Mouse (Mus musculus) ES-Bruce4 (cell line): ENCODE measurements around the gene Wdr47. TPM values are rescaled to one million over a fixed set of nuclear protein-coding genes. Genes with fewer than 3 reads are reported as not detected.

Experiments used
- H3K27ac ChIP-seq: 2 replicates; pipeline ENCODE4 v1.5.1; 2012; ENCODE audit warnings: low read length, inconsistent platforms; ENCODE audit not compliant: insufficient read depth
- H3K27me3 ChIP-seq: 2 replicates; pipeline ENCODE4 v1.6.1; 2012; ENCODE audit warnings: mild to moderate bottlenecking, low read length, inconsistent platforms; ENCODE audit not compliant: control insufficient read depth, poor library complexity, insufficient read depth, severe bottlenecking
- H3K36me3 ChIP-seq: 2 replicates; pipeline ENCODE4 v1.6.1; 2012; ENCODE audit warnings: inconsistent platforms, mild to moderate bottlenecking, low read length, moderate library complexity; ENCODE audit not compliant: control insufficient read depth, poor library complexity, insufficient read depth, severe bottlenecking
- H3K4me1 ChIP-seq: one replicate; pipeline ENCODE4 v1.8.1; 2011; ENCODE audit warnings: low read length; ENCODE audit not compliant: control insufficient read depth, insufficient read depth
- H3K4me3 ChIP-seq: 2 replicates; pipeline ENCODE4 v1.5.1; 2011; ENCODE audit warnings: low read depth, mild to moderate bottlenecking, low read length
- H3K9ac ChIP-seq: 2 replicates; pipeline ENCODE4 v1.6.1; 2012; ENCODE audit warnings: low read depth, mild to moderate bottlenecking, inconsistent platforms; ENCODE audit not compliant: poor library complexity, severe bottlenecking
- H3K9me3 ChIP-seq: replicated peaks from 2 replicates; pipeline ENCODE4 v1.6.1; 2012; ENCODE audit warnings: mild to moderate bottlenecking, low read length, inconsistent platforms; ENCODE audit not compliant: control insufficient read depth, poor library complexity, insufficient read depth, severe bottlenecking
- CTCF ChIP-seq: IDR thresholded peaks from one replicate; pipeline ENCODE4 v1.8.1; 2011; ENCODE audit warnings: low read depth, low read length
- EP300 ChIP-seq: IDR thresholded peaks from 2 replicates; pipeline ENCODE4 v1.6.1; 2011; ENCODE audit warnings: low read depth, low read length; ENCODE audit not compliant: insufficient read depth
- POLR2A ChIP-seq: IDR thresholded peaks from one replicate; pipeline ENCODE4 v1.8.1; 2011; ENCODE audit warnings: low read length; ENCODE audit not compliant: insufficient read depth
- polyA plus RNA-seq: library from polyadenylated mRNA; stranded (reverse); fragments of >200 nt; gene quantifications from 2 replicates; pipeline ENCODE4 v1.2.4, GENCODE M21; 2011; ENCODE audit warnings: low read depth; ENCODE audit not compliant: missing spikeins, insufficient read depth, insufficient read length

Gene Wdr47
- polyA plus RNA-seq, 1 experiment: 10.9 TPM

GRCm38 (mm10) chr3:108591530-108592522, 747 bp downstream of the Wdr47 start:
- Histone ChIP-seq H3K4me1 (no peaks in the 10 kb centered on the region), H3K9ac (peak overlapping the region; percentile 50), H3K9me3 (no peaks in the 10 kb centered on the region), H3K4me3 (peak overlapping the region; percentile 71), H3K27me3 (no peaks in the 10 kb centered on the region), H3K36me3 (no peaks in the 10 kb centered on the region), H3K27ac (no peak overlapping the region)
- TF ChIP-seq POLR2A (no peak), CTCF (no peak)

GRCm38 (mm10) chr3:108608906-108609305, 17.8 kb downstream of the Wdr47 start:
- TF ChIP-seq EP300 (no peak), POLR2A (no peak), CTCF (no peak)
- H3K9me3 ChIP-seq: no peaks in the 10 kb centered on the region
- H3K36me3 ChIP-seq: no peaks in the 10 kb centered on the region; the same call in 1 of the 2 replicates
- no peak overlapping the region for H3K9ac ChIP-seq
- H3K4me1 ChIP-seq: no peaks in the 10 kb centered on the region
- H3K27me3 ChIP-seq: no peaks in the 10 kb centered on the region
- H3K27ac ChIP-seq: no peak overlapping the region
- no peak overlapping the region for H3K4me3 ChIP-seq

- Histone ChIP-seq H3K4me1 (no peaks in the 10 kb centered on the region), H3K36me3 (no peaks in the 10 kb centered on the region), H3K27ac (no peak overlapping the region), H3K4me3 (no peak overlapping the region), H3K27me3 (no peaks in the 10 kb centered on the region), H3K9ac (no peak overlapping the region), H3K9me3 (no peaks in the 10 kb centered on the region)
- no peak for TF ChIP-seq EP300
- TF ChIP-seq POLR2A: no peak
- no peak for TF ChIP-seq CTCF
Observed at GRCm38 (mm10) chr3:108634761-108635160, 43.7 kb downstream of the Wdr47 start.

- no peaks in the 10 kb centered on the region for H3K9me3 ChIP-seq
- no peak overlapping the region for H3K4me3 ChIP-seq
- TF ChIP-seq POLR2A: no peak
- TF ChIP-seq CTCF: peak; percentile 50
- TF ChIP-seq EP300: no peak
- no peaks in the 10 kb centered on the region for H3K36me3 ChIP-seq
- H3K27ac ChIP-seq: no peak overlapping the region
- no peak overlapping the region for H3K9ac ChIP-seq
- H3K27me3 ChIP-seq: no peaks in the 10 kb centered on the region
- no peaks in the 10 kb centered on the region for H3K4me1 ChIP-seq
Observed at GRCm38 (mm10) chr3:108639412-108639811, 48.3 kb downstream of the Wdr47 start.

- TF ChIP-seq EP300: no peak
- TF ChIP-seq CTCF: no peak
- no peak for TF ChIP-seq POLR2A
- no peaks in the 10 kb centered on the region for H3K27me3 ChIP-seq
Observed at GRCm38 (mm10) chr3:108640998-108641397, 49.9 kb downstream of the Wdr47 start.

GRCm38 (mm10) chr3:108644856-108645255, 53.8 kb downstream of the Wdr47 start:
- H3K27me3 ChIP-seq: no peaks in the 10 kb centered on the region
- no peak overlapping the region for H3K9ac ChIP-seq
- no peak overlapping the region for H3K27ac ChIP-seq
- no peak overlapping the region for H3K4me3 ChIP-seq
- H3K4me1 ChIP-seq: no peaks in the 10 kb centered on the region
- no peaks in the 10 kb centered on the region for H3K9me3 ChIP-seq
- H3K36me3 ChIP-seq: no peaks in the 10 kb centered on the region; the same call in 1 of the 2 replicates
- TF ChIP-seq EP300 (no peak), POLR2A (no peak), CTCF (no peak)

More at GRCm38 (mm10) chr3:108640998-108641397, 49.9 kb downstream of the Wdr47 start:
- no peaks in the 10 kb centered on the region for H3K4me1 ChIP-seq
- H3K36me3 ChIP-seq: no peaks in the 10 kb centered on the region; the same call in 1 of the 2 replicates
- no peak overlapping the region for H3K9ac ChIP-seq
- H3K4me3 ChIP-seq: no peak overlapping the region
- H3K27ac ChIP-seq: no peak overlapping the region
- no peaks in the 10 kb centered on the region for H3K9me3 ChIP-seq
